Mouse (Mus musculus): Measurements from ENCODE around the gene Trim75. TPM values are rescaled to one million over a fixed set of nuclear protein-coding genes. Genes with fewer than 3 reads are reported as not detected.

Gene Trim75
- polyA plus RNA-seq, 1 experiment from 2014 or later = not detected

- H3K4me3 ChIP-seq (ENCODE audit: low read depth, low read length) = no peak overlapping the region
- no peak overlapping the region for H3K9ac ChIP-seq (ENCODE audit: low read length)
- DNase-seq (ENCODE audit: low spot score) (no peak), ATAC-seq (ENCODE audit: insufficient number of reproducible peaks, low FRiP score, low TSS enrichment, low read depth) (no peak)
- H3K36me3 ChIP-seq (ENCODE audit: control insufficient read depth, insufficient read depth, low read length) = no peaks in the 10 kb centered on the region
- H3K9me3 ChIP-seq (ENCODE audit: control insufficient read depth, low read length) = no peaks in the 10 kb centered on the region
- no peaks in the 10 kb centered on the region for H3K27me3 ChIP-seq (ENCODE audit: control insufficient read depth, insufficient read depth, low read length)
- no peak overlapping the region for H3K27ac ChIP-seq (replicated peaks; ENCODE audit: low read depth, low read length)
- no peak overlapping the region for H3K4me2 ChIP-seq (ENCODE audit: low read depth, severe bottlenecking)
- 100% methylated on average over 1 of the region's 1 CpGs for WGBS
- H3K4me1 ChIP-seq (ENCODE audit: control insufficient read depth, insufficient read depth, low read length) = no peaks in the 10 kb centered on the region
These were observed 39.3 kb downstream of the Trim75 start for GRCm38 (mm10) chr8:64948371-64948770.

- 10% methylated on average over 10 of the region's 10 CpGs for WGBS
These were observed 40.0 kb downstream of the Trim75 start for GRCm38 (mm10) chr8:64947698-64948034.

GRCm38 (mm10) chr8:64946820-64947697 is 40.6 kb downstream of the Trim75 start, which contains the start of gene Tmem192:
Gene Tmem192 (plus strand): TSS chr8:64947185.
- Histone ChIP-seq H3K27me3 (ENCODE audit: control insufficient read depth, insufficient read depth, low read length) (peaks cover 4% of the 10 kb centered on the region; the same call in 1 of the 2 replicates), H3K4me3 (ENCODE audit: low read depth, low read length) (peak within 1 kb of the TSS; percentile 82), H3K27ac (replicated peaks; ENCODE audit: low read depth, low read length) (no peak within 1 kb of the TSS), H3K4me1 (ENCODE audit: control insufficient read depth, insufficient read depth, low read length) (no peaks in the 10 kb centered on the region), H3K9ac (ENCODE audit: low read length) (peak within 1 kb of the TSS; percentile 64), H3K4me2 (ENCODE audit: low read depth, severe bottlenecking) (peak within 1 kb of the TSS; percentile 67), H3K9me3 (ENCODE audit: control insufficient read depth, low read length) (no peaks in the 10 kb centered on the region), H3K36me3 (ENCODE audit: control insufficient read depth, insufficient read depth, low read length) (no peaks in the 10 kb centered on the region)
- 2% methylated on average over 68 of the region's 73 CpGs for WGBS
- DNase-seq (ENCODE audit: low spot score) (peak; percentile 91), ATAC-seq (ENCODE audit: insufficient number of reproducible peaks, low FRiP score, low TSS enrichment, low read depth) (peak; percentile 97)

More at GRCm38 (mm10) chr8:64947698-64948034, 40.0 kb downstream of the Trim75 start:
- no peak overlapping the region for H3K27ac ChIP-seq (replicated peaks; ENCODE audit: low read depth, low read length)
- H3K9me3 ChIP-seq (ENCODE audit: control insufficient read depth, low read length) = no peaks in the 10 kb centered on the region
- H3K9ac ChIP-seq (ENCODE audit: low read length) = peak overlapping the region; percentile 64; the same call in 1 of the 2 replicates
- H3K4me3 ChIP-seq (ENCODE audit: low read depth, low read length) = peak overlapping the region; percentile 82
- peaks cover 4% of the 10 kb centered on the region; the same call in 1 of the 2 replicates for H3K27me3 ChIP-seq (ENCODE audit: control insufficient read depth, insufficient read depth, low read length)
- DNase-seq (ENCODE audit: low spot score) = no peak
- H3K36me3 ChIP-seq (ENCODE audit: control insufficient read depth, insufficient read depth, low read length) = no peaks in the 10 kb centered on the region
- ATAC-seq (ENCODE audit: insufficient number of reproducible peaks, low FRiP score, low TSS enrichment, low read depth) = no peak
- peak overlapping the region; percentile 67 for H3K4me2 ChIP-seq (ENCODE audit: low read depth, severe bottlenecking)
- H3K4me1 ChIP-seq (ENCODE audit: control insufficient read depth, insufficient read depth, low read length) = no peaks in the 10 kb centered on the region

GRCm38 (mm10) chr8:64946441-64946819 is 41.2 kb downstream of the Trim75 start:
- Histone ChIP-seq H3K27ac (replicated peaks; ENCODE audit: low read depth, low read length) (no peak overlapping the region), H3K27me3 (ENCODE audit: control insufficient read depth, insufficient read depth, low read length) (peaks cover 4% of the 10 kb centered on the region; the same call in 1 of the 2 replicates), H3K4me2 (ENCODE audit: low read depth, severe bottlenecking) (no peak overlapping the region), H3K4me1 (ENCODE audit: control insufficient read depth, insufficient read depth, low read length) (no peaks in the 10 kb centered on the region), H3K36me3 (ENCODE audit: control insufficient read depth, insufficient read depth, low read length) (no peaks in the 10 kb centered on the region), H3K9me3 (ENCODE audit: control insufficient read depth, low read length) (no peaks in the 10 kb centered on the region), H3K4me3 (ENCODE audit: low read depth, low read length) (no peak overlapping the region), H3K9ac (ENCODE audit: low read length) (no peak overlapping the region)
- DNase-seq (ENCODE audit: low spot score) (no peak), ATAC-seq (ENCODE audit: insufficient number of reproducible peaks, low FRiP score, low TSS enrichment, low read depth) (no peak)
- WGBS = 66% methylated on average over 8 of the region's 8 CpGs

GRCm38 (mm10) chr8:64945606-64946005 is 42.0 kb downstream of the Trim75 start:
- no peaks in the 10 kb centered on the region for H3K4me1 ChIP-seq (ENCODE audit: control insufficient read depth, insufficient read depth, low read length)
- H3K27me3 ChIP-seq (ENCODE audit: control insufficient read depth, insufficient read depth, low read length) = peaks cover 4% of the 10 kb centered on the region; the same call in 1 of the 2 replicates
- WGBS = 73% methylated on average over 7 of the region's 7 CpGs
- no peak for ATAC-seq (ENCODE audit: insufficient number of reproducible peaks, low FRiP score, low TSS enrichment, low read depth)
- no peaks in the 10 kb centered on the region for H3K9me3 ChIP-seq (ENCODE audit: control insufficient read depth, low read length)
- H3K36me3 ChIP-seq (ENCODE audit: control insufficient read depth, insufficient read depth, low read length) = no peaks in the 10 kb centered on the region
- no peak for DNase-seq (ENCODE audit: low spot score)
- H3K9ac ChIP-seq (ENCODE audit: low read length) = no peak overlapping the region
- no peak overlapping the region for H3K27ac ChIP-seq (replicated peaks; ENCODE audit: low read depth, low read length)
- H3K4me3 ChIP-seq (ENCODE audit: low read depth, low read length) = no peak overlapping the region
- H3K4me2 ChIP-seq (ENCODE audit: low read depth, severe bottlenecking) = no peak overlapping the region

GRCm38 (mm10) chr8:64944831-64945230 is 42.8 kb downstream of the Trim75 start:
- no peaks in the 10 kb centered on the region for H3K4me1 ChIP-seq (ENCODE audit: control insufficient read depth, insufficient read depth, low read length)
- H3K36me3 ChIP-seq (ENCODE audit: control insufficient read depth, insufficient read depth, low read length) = no peaks in the 10 kb centered on the region
- H3K4me2 ChIP-seq (ENCODE audit: low read depth, severe bottlenecking) = no peak overlapping the region
- H3K9ac ChIP-seq (ENCODE audit: low read length) = no peak overlapping the region
- no peak overlapping the region for H3K27ac ChIP-seq (replicated peaks; ENCODE audit: low read depth, low read length)
- no peaks in the 10 kb centered on the region for H3K9me3 ChIP-seq (ENCODE audit: control insufficient read depth, low read length)
- WGBS = 29% methylated on average over 5 of the region's 5 CpGs
- ATAC-seq (ENCODE audit: insufficient number of reproducible peaks, low FRiP score, low TSS enrichment, low read depth) (no peak), DNase-seq (ENCODE audit: low spot score) (no peak)
- H3K27me3 ChIP-seq (ENCODE audit: control insufficient read depth, insufficient read depth, low read length) = peaks cover 4% of the 10 kb centered on the region; the same call in 1 of the 2 replicates
- H3K4me3 ChIP-seq (ENCODE audit: low read depth, low read length) = no peak overlapping the region

GRCm38 (mm10) chr8:64942946-64943345 is 44.7 kb downstream of the Trim75 start:
- no peaks in the 10 kb centered on the region for H3K36me3 ChIP-seq (ENCODE audit: control insufficient read depth, insufficient read depth, low read length)
- H3K9me3 ChIP-seq (ENCODE audit: control insufficient read depth, low read length) = no peaks in the 10 kb centered on the region
- WGBS = 23% methylated on average over 5 of the region's 5 CpGs
- H3K27me3 ChIP-seq (ENCODE audit: control insufficient read depth, insufficient read depth, low read length) = peaks cover 4% of the 10 kb centered on the region; the same call in 1 of the 2 replicates
- no peak overlapping the region for H3K9ac ChIP-seq (ENCODE audit: low read length)
- no peak overlapping the region for H3K27ac ChIP-seq (replicated peaks; ENCODE audit: low read depth, low read length)
- DNase-seq (ENCODE audit: low spot score) = no peak
- no peak overlapping the region for H3K4me3 ChIP-seq (ENCODE audit: low read depth, low read length)
- ATAC-seq (ENCODE audit: insufficient number of reproducible peaks, low FRiP score, low TSS enrichment, low read depth) = no peak
- H3K4me2 ChIP-seq (ENCODE audit: low read depth, severe bottlenecking) = no peak overlapping the region
- no peaks in the 10 kb centered on the region for H3K4me1 ChIP-seq (ENCODE audit: control insufficient read depth, insufficient read depth, low read length)

GRCm38 (mm10) chr8:64941495-64941894 is 46.1 kb downstream of the Trim75 start:
- ATAC-seq (ENCODE audit: insufficient number of reproducible peaks, low FRiP score, low TSS enrichment, low read depth) (no peak; the same call in 1 of the 2 replicates), DNase-seq (ENCODE audit: low spot score) (peak; percentile 86)
- H3K4me1 ChIP-seq (ENCODE audit: control insufficient read depth, insufficient read depth, low read length) = no peaks in the 10 kb centered on the region
- no peak overlapping the region for H3K4me3 ChIP-seq (ENCODE audit: low read depth, low read length)
- no peak overlapping the region for H3K9ac ChIP-seq (ENCODE audit: low read length)
- WGBS = 13% methylated on average over 9 of the region's 9 CpGs
- H3K9me3 ChIP-seq (ENCODE audit: control insufficient read depth, low read length) = no peaks in the 10 kb centered on the region
- H3K4me2 ChIP-seq (ENCODE audit: low read depth, severe bottlenecking) = no peak overlapping the region
- H3K36me3 ChIP-seq (ENCODE audit: control insufficient read depth, insufficient read depth, low read length) = no peaks in the 10 kb centered on the region
- peaks cover 4% of the 10 kb centered on the region; the same call in 1 of the 2 replicates for H3K27me3 ChIP-seq (ENCODE audit: control insufficient read depth, insufficient read depth, low read length)
- no peak overlapping the region for H3K27ac ChIP-seq (replicated peaks; ENCODE audit: low read depth, low read length)

Data from limb, embryonic 11.5 days (tissue).